Mouse (Mus musculus): Measurements from ENCODE around the gene Tmem176b.
"Not testable (repeated sequence)": the region's sequence is repeated elsewhere in the genome, so short reads cannot be mapped to it uniquely, and the experiment has no call there.

Tmem176b gene

DNA sequence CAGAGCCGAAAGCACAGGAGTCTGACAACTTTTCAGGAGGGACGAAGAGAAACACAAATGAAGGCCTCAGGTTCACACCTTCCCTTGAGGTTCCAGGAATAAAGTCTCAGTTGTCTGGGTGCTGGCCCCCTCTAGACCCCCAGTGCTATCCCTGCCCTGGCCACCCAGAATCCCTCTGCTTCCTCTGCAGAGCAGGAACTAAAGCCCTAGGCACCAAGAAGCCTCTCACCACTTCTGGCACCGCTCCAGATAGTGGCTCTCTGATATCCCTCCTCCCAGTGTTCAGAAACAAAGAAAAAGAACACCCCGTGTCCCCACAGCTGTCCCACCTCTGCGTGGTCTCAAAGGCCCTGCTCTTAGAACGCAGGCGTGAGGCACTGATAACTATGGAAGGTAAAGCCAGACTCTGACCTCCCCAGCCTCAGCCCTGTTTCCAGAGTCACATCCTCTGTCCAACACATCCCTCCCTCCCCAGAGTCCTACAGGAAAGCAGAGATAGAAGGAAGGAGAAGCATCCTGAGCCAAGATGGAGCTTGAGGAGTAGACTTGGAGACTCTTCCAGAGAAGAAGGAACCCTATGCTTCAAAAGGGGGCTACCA is 826 bp downstream of the Tmem176b start, which contains the start of gene Tmem176a:
Gene Tmem176a (plus strand): TSS at position 549 of the 599 bp plus-strand sequence.
- DNase-seq: no peak

DNA sequence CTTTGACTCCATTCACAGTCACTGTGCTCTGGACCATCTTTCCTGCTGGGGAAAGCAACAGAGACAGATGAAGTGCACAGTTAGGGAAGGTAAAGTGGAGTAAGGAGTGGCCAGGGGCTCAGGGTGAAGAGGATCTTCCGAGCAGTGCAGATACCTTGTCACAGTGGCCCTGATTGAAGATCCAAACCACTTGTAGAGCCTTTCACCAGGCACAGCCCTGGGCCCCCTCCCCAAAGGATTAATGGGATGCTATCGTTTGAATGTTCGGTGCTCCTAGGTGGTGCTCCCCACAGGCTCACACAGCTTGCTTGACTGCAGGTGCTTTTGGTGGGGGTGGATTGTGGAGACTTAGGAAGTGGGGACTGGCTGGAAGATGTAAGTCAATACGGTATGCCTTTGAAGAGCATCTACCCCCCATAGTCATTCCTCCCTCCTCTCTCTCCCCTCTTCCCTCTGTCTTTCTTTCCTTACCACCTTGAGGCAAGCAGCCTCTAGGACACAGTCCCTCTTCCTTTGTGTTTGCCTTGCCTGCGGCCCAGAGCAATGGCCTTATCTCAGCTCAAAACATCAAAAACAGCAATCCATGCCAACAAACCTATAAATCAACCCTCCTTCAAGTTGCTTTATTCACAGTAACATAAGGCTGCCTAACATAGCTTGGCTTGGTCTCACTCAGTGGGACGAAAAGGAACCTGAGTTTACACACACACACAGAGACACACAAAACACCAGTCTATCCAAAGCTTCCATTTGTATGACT is 2.8 kb downstream of the Tmem176b start:
- DNase-seq: no peak

DNA sequence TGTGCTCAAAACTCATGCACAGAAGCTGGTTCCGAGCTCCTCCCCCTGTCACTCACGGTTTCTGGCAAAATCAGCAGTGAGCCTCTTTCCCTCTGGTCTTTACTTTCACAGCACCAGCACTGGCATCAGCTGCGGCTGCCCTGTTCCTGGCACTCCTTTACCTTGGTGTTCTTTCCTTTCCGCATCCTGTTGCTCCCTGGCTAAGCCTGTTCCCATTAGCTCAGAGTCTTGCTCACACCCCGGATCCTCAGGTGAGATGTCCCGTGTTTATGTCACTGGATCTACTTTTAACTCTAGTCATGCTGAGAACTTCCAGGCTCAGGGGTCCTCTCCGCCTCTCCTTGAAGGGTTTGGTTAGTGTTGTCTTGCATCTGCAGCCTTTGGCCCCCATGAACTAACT is 3.8 kb downstream of the Tmem176b start:
- no peak for DNase-seq

DNA sequence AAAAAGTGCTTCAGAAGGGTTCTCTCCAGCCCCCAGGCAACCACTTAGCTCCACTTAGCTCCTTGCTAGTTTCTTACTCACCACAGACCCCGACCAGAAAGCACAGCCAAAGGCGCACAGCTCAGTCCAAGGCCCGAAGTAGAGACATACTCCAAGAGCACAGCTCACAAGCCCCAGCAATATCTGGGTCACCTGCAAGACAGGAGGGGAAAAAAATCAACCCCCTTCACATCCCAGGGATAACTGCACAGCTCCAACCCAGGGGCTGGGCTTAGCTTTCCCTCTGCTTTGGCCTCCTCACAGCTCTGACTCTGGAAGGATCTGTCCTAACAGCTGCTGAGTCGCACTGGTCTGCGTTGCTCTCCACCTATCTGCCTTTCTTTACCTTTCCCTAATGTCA is 5.2 kb downstream of the Tmem176b start:
- DNase-seq: no peak

DNA sequence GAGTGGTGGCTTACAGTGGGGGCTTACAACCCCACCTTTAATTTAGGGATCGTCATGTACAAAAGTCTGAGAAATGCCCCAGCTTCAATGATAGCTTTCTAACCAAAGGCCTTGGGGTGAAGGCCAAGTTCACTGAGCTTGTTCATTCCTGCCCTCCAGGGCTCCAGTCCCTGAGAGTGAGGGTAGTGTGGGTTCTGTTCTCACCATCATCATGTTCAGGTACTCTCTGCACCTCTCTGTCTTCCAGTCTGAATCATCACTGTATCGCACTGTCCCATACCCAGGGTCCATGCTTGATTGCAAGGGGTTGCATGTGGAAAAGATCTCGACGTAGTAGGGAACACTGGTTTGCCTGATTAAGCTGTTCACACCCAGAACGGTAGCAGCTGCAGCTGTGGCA is 6.1 kb downstream of the Tmem176b start:
- DNase-seq: no peak

DNA sequence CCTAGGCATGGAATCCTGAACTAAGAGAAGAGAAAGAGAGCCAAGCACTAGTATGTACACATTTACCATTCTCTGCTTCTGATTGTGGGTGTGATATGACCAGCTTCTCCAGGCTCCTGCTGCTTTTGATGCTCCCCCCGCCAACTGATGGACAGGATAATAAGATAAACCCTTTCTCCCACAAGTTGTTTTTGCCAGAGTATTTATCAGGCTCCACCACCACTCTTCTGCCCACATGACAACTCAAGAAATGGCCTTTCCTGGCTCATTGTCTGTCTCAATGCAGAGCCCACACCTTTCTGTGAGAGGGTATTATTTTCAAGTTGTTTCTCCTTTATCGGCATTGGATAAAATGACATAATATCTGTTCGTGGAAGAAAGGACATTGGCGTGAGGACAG is 7.8 kb downstream of the Tmem176b start:
- no peak for DNase-seq

DNA sequence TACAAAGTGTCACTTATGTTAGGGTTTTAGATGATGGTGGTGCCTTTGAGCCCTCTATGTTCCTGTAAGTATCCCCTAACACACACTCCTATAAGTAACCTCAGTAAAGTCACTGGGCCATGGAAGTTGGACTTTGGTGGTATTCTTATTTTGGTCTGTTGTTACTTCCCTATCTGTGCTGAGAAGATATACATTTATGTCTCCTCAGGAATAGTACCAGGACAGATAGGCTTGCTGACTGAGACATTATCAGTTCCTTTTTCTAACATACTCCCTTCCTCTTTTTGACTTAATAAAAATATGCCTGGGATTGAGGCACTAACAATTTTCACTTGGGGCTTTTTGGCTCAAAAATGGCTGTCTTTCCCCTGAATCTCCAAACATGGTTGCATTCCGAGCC is 8.9 kb downstream of the Tmem176b start:
- DNase-seq: no peak

DNA sequence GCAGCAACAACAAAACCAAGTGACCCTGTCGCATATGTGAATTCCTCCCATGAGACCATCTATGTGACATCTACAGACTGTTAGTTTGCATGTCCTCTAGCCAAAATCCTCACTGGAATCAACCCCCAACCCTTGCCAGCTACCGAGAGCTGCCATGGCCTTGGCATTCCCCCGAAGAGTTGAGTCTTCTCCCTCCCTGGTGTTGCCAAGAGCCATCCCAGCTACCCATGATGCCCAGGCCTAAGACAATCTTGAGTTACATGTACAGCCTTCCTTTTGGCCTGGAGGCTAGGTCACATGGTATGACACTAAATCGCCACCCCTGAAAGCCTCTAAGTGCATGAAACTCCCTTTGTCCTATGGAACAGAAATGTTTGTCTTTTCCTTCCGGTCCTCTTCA is 10.2 kb downstream of the Tmem176b start:
- DNase-seq: no peak

DNA sequence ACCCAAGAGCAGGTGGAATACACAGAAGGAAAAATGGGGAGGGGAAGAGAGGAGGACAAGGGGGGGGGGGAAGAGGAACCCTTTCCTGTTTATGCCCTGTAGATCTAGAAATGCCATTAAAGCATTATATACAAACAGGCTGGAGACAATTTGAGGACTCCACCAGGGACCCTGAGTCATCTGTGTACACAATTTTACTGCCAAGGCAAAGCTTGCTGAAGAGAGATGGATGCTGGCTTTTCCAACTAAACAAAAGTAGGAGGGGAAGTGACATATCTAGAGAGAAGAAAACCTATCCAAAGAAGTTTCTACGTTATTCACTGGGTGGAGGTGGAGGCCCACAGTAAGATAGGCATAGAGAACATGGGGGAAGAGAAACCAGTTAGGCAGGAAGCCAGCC is 11.1 kb downstream of the Tmem176b start:
- DNase-seq: no peak

DNA sequence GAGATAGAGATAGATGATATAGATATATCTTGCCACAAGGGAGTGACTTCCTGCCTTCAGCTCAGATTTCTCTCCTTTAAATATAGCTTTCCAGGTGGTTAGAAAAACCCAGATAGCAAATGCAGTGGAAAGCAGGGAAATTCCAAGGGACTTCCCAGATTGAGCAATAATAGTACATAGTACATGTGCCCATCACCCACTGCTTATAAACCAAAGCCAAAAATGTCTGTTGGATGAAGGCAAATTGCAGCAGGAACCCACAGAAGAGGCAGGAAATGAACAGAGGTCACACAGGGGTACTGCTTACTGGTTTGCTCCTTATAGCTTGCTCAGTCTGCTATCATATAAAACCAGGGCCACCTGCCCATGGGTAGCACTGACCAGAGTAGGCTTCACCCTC is 11.6 kb downstream of the Tmem176b start:
- DNase-seq: no peak

DNA sequence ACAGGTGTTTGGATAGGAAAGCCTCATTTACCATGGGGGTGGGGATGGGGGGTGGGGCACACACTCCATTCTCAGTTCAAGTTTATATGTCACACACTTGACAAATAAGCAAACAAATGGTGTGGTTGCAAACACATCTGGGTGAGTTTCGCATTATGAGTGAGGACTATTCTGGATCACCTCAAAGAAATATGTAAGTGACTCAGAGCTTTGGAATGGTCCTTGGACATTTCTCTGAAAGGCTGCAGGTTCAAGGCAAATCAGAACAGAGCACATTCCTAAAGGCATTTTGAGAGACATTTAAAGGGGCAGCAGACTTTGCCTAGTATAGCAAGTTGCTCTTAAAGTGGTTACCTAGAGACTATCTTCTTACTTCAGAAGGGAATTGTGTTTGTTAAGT is 12.3 kb downstream of the Tmem176b start:
- DNase-seq: no peak

DNA sequence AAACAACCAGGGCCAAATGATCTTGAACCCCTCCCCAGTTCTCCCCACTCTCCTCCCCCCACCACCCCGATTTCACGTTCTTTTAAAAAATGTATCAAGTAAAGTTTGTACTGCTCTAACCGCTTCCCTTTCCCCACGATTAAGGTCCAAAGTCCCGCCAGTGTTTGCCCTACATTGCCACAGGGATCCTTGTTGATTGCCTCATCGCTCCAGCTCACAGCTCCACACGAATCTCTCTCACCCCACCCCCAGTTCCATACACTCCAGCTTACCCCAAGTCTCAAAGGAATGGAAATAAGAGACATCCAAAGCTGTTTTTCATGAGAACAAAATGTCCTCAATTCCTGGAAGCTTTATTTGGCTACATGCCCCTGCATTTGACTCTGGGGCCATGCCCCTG is 16.3 kb downstream of the Tmem176b start:
- DNase-seq: no peak

DNA sequence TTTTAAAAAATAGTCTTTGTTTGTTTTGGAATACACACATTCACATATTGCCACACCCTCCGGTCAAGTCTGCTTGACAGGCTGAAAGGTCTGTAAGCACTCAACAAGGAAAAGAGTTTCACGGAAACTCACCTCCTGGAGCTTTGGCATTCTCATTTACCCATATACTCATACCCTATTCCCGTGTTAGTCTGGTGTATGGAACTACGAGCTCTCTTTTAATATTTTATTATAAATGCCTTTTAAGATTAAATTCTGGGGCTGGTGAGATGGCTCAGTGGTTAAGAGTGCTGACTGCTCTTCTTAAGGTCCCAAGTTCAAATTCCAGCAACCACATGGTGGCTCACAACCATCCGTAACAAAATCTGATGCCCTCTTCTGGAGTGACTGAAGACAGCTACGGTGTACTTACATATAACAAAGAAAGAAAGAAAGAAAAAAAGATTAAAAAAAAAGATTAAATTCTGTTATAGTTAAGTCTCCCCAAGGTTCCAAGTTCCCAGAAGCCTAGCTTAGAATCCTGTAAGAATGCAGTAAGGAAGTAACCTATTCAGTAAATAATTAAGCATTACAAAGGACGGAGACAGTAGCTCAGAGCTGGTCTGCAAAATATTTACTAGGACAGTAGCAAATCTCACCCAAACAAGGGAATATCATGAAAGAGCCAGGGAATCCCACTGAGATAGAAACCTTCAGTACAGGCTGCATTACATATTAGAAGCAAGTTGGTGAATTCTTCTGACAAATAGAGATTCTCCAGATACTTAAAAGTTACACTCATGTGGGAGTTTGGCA is 19.1 kb downstream of the Tmem176b start:
- DNase-seq: not testable (repeated sequence)

DNA sequence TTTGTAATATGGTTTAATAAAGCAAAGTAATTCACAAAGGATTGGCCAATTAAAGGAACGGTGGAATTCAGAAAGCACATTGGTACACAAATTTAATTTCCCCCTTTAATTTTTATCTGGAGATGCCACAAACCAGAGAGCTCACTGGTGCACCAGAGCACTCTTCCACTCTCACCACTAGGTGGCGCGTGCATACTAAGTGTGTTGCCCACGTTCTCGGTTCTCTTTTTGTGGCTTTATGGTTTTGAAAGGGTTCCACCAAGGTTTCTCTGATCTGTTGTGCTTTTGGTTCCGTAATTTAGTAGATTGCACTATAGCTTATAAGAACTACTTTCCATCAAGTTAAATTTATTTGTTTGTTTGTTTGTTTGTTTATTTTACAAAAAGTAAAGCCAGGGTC is 23.5 kb downstream of the Tmem176b start:
- peak; percentile 79 for DNase-seq

DNA sequence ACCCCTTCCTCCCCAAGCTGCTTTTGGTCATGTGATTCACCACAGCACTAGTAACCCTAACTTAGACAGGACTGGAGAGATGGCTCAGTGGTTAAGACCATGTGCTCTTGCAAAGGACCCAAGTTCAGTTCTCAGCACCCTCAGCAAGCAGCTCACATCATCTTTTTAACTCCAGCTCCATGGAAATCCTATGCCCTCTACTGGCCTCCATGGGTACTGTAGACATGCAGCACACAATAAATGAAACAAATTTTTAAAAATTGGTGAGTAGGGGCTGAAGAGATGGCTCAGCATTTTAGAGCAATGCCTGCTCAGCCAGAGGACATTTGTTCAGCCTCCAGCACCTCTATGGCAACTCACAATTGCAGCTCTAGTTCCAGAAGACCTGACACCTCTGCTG is 26.3 kb downstream of the Tmem176b start:
- no peak for DNase-seq

DNA sequence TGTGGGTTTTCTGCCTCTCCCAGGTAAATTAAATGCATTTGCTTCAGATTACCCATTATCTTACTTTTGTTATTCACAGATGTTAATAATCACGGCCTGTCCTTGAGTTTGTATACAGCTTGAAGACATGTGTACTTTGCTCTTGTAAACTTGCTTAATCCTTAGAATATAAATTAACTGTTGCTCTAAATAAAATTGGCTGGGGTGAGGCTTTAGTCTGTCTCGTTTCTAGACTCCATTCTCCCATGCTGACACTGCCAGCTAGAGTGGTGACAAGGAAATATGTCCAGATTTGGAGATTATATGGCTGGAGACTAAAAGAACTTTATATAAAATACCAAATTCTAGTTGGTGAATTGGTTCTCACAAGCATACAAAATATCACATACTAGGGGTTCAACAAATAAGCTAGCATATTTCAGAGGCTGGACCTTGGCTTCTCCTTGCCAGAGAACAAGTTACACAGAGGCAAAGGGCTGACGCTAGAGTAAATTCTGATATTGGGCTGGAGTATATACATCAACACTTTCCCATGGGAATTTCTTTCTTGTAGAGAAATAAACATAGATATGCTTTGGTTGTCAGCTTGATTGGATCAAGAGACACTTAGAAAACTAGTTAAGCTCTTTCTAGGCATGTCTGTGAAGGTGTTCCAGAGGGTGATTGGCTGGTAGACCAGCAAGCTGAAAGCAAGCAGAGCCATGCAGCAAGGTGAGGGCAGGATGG is 31.6 kb downstream of the Tmem176b start:
- no peak for DNase-seq

DNA sequence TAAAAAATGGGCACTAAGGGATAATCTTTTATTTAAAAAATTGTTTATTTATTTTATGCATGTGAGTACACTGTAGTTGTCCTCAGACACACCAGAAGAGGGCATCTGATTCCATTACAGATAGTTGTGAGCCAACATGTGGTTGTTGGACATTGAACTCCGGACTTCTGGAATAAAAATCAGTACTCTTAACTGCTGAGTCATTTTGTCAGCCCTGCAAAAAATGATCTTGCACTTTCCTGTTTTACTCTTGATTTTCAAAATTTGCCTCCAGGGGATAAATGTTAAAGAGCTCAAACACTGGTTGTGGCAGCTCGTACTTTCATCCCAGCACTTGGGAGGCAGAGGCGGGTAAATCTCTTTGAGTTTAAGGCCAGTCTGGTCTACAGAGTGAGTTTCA is 34.5 kb downstream of the Tmem176b start:
- DNase-seq: no peak

DNA sequence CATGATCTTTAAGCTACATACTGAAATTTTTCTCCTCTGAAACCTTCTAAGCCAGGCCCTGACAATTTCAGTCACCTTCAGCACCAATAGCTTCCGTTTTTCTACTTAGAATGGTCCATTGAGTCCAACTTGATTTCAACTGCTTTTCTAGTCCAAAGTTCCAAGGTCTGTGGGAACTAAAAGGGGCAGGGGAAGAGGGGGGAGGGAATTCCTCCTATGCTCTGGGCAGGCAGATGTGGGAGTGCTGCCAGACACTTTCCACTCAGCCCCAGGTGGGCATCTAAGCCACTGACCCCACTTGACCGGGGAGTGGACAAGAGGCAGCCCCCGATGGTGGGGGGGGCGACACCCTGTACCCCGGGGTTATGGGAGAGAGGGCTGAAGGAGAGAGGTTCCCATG is 37.0 kb downstream of the Tmem176b start:
- DNase-seq: no peak

DNA sequence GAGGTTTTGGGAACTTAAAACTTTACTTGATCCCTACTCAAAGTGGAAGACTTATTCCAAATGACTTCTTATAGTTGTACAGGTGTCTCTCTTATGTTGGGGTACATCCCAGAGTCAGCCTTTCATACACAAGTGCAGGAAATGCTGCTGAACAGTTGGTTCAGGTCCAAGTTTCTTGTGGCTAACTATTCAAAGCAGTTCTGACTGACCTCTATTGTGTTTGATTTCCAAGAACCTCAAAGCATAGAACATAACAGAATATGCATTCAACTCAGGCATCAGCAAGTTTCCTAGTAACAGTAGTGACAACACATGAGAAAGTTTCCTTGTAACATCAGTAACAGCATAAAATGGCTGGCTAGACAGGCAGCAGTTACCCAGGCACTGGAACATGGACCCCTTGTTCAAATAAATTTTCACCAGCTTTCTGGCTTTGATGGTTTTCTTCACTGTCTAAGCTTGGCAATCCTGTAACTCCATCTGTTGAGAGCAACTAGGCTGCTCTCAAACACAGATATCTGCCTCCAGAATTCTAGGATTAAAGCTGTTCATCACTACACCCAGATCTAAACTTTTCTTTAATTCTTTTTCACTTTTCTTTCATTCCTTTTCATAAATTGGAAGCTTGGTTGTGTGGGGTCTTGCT is 37.8 kb downstream of the Tmem176b start:
- DNase-seq: no peak

DNA sequence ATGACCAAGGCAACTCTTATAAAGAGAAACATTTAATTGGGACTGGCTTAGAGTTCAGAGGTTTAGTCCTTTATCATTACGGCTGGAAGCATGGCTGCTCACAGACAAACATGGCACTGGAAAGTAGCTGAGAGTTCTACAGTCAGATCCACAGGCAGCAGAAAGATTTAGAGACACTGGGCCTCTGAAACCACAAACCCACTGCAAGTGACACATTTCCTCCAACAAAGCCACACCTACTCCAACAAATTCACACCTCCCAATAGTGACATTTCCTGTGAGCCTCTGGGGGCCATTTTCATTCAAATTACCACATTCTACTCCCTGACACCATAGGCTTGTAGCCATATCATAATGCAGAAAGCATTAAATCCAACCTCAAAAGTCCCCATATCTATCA is 39.4 kb downstream of the Tmem176b start:
- DNase-seq: no peak

DNA sequence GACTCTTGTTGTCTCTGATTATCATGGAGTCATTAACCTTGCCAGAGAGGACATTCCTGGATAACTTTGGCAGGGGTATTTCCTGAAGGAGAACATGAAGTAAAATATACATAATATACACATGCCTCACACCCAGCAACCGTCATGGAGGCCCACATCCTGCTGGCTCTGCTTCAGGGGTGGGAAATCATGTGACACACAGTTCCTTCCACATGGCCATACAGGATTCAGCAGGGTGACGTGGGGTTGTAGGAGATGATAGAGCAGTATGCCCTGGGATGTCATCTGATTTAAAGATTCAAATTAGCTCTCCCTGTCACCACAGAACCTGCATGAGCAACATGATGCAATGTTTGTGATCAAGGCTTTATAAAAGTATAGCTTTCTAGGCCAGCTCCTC is 53.4 kb downstream of the Tmem176b start:
- DNase-seq: no peak

DNA sequence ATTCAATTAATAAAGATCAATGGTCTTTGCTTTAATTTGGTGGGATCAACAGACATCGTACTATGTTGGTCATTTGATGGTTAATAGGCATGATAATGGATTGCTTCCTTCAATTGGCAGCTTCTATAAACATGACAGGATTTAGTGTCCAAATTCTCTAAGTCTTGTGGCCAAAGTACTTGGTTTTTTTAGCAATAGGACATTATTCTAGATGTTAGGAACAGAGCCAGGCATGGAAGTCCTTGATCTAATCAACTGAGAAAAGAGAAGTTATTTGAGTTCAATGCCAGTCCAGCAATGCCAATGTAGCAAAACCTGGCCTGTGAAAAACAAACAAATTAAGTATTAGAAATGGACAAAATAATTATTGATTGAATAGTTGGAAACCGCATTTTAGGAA is 55.7 kb downstream of the Tmem176b start:
- DNase-seq: no peak

DNA sequence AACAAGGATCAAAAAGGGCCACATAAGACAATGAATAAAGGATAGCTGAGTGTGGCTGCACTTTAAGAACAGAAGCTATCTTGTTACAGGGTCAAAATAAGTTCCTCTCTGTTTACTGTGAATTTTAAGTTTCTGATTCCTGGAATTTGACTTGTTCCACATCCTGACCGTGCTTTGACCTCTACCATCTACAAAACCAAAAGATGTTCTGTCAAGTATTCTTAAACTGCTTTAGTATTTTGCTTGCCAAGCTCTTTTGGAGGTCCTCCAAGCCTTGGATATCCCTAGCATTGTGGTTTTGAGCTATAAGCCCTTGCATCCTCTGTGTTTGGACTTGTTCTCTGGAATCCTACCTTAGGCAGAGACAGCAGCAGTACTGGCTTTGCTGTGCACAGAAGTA is 56.1 kb downstream of the Tmem176b start:
- DNase-seq: no peak
